Mouse (Mus musculus): ENCODE measurements around the gene Vmn1r107. TPM values are rescaled to one million over a fixed set of nuclear protein-coding genes. Genes with fewer than 3 reads are reported as not detected.
"Not testable (repeated sequence)": the region's sequence is repeated elsewhere in the genome, so short reads cannot be mapped to it uniquely, and the experiment has no call there.

The Vmn1r107 gene
- polyA plus RNA-seq (2014; fragmentation: Nextera tagmentation; extraction: Ambion mirVana): not detected in 2 replicates

DNA sequence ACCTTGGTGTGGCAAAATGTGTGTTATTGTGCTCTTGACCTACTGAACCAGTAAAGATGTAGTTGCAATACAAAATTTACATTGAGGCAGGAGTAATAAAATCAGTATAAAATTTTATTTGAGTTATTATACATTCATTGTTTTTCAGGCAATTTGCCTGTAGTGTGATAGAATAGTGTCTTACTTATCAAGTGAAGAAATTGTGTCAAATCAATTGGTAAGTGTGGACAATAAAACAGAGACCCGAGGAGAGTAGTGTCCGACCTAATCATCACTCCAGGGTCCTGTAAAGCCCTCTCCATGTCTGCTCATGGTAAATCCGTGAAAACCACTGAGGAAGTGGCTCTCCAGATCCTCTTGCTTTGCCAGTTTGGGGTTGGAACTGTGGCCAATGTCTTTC, at the start of gene Vmn1r107:
Vmn1r107 (plus strand) TSS at position 301 of the 400 bp plus-strand sequence.
- H3K27ac ChIP-seq (replicated peaks; ENCODE audit: low read depth, low read length): not testable (repeated sequence)

DNA sequence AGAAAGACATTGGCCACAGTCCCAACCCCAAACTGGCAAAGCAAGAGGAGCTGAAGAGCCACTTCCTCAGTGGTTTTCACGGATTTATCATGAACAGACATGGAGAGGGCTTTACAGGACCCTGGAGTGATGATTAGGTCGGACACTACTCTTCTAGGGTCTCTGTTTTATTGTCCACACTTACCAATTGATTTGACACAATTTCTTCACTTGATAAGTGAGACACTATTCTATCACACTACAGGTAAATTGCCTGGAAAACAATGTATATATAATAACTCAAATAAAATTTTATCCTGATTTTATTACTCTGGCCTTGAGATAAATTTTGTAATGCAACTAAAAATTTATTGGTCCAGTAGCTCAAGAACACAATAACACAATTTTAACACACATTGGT, 34.4 kb downstream of the Vmn1r107 start, which contains the start of gene Vmn1r111:
Vmn1r111 (minus strand) TSS at position 101 of the 400 bp plus-strand sequence.
- ATAC-seq (ENCODE audit: low read depth); H3K9ac ChIP-seq (ENCODE audit: low read depth, low read length); DNase-seq (ENCODE audit: low spot score); H3K9me3 ChIP-seq (ENCODE audit: control insufficient read depth, low read length); H3K4me2 ChIP-seq (ENCODE audit: low read depth, low read length); H3K27ac ChIP-seq (replicated peaks; ENCODE audit: low read depth, low read length); H3K27me3 ChIP-seq (replicated peaks; ENCODE audit: control insufficient read depth, insufficient read depth, low read length); H3K36me3 ChIP-seq (ENCODE audit: control insufficient read depth, insufficient read depth, low read length); H3K4me3 ChIP-seq (ENCODE audit: low read depth, low read length); H3K4me1 ChIP-seq (ENCODE audit: control insufficient read depth, insufficient read depth, low read length): not testable (repeated sequence)
- no CpG with 5 or more reads among the region's 2 CpGs for WGBS

More for the DNA sequence above, at the start of gene Vmn1r107:
- not testable (repeated sequence) for H3K4me1 ChIP-seq (ENCODE audit: control insufficient read depth, insufficient read depth, low read length); H3K9me3 ChIP-seq (ENCODE audit: control insufficient read depth, low read length); H3K4me3 ChIP-seq (ENCODE audit: low read depth, low read length); ATAC-seq (ENCODE audit: low read depth); H3K4me2 ChIP-seq (ENCODE audit: low read depth, low read length); H3K27me3 ChIP-seq (replicated peaks; ENCODE audit: control insufficient read depth, insufficient read depth, low read length); DNase-seq (ENCODE audit: low spot score); H3K36me3 ChIP-seq (ENCODE audit: control insufficient read depth, insufficient read depth, low read length); H3K9ac ChIP-seq (ENCODE audit: low read depth, low read length)
- whole genome bisulfite sequencing: no CpG with 5 or more reads among the region's 3 CpGs

Other genes with a start within 250 kb of the Vmn1r107 start
- not detected in 2 replicates for gene Vmn1r101, start 226.3 kb upstream of the Vmn1r107 start, polyA plus RNA-seq (2014; fragmentation: Nextera tagmentation; extraction: Ambion mirVana)
- gene Gm10670, start 194.0 kb upstream of the Vmn1r107 start, polyA plus RNA-seq (2014; fragmentation: Nextera tagmentation; extraction: Ambion mirVana): not detected in 2 replicates
- not detected in 2 replicates for gene Vmn1r103, start 158.4 kb upstream of the Vmn1r107 start, polyA plus RNA-seq (2014; fragmentation: Nextera tagmentation; extraction: Ambion mirVana)
- gene Vmn1r104, start 135.1 kb upstream of the Vmn1r107 start, polyA plus RNA-seq (2014; fragmentation: Nextera tagmentation; extraction: Ambion mirVana): not detected in 2 replicates
- gene Gm5726, start 123.2 kb upstream of the Vmn1r107 start, polyA plus RNA-seq (2014; fragmentation: Nextera tagmentation; extraction: Ambion mirVana): not detected in 2 replicates
- not detected in 2 replicates for gene Gm4141, start 92.7 kb upstream of the Vmn1r107 start, polyA plus RNA-seq (2014; fragmentation: Nextera tagmentation; extraction: Ambion mirVana)
- gene Gm4513, start 69.9 kb upstream of the Vmn1r107 start, polyA plus RNA-seq (2014; fragmentation: Nextera tagmentation; extraction: Ambion mirVana): not detected in 2 replicates
- not detected in 2 replicates for gene Vmn1r111, start 34.3 kb downstream of the Vmn1r107 start, polyA plus RNA-seq (2014; fragmentation: Nextera tagmentation; extraction: Ambion mirVana)
- not detected in 2 replicates for gene Gm10668, start 61.7 kb downstream of the Vmn1r107 start, polyA plus RNA-seq (2014; fragmentation: Nextera tagmentation; extraction: Ambion mirVana)
- gene Vmn1r112, start 102.3 kb downstream of the Vmn1r107 start, polyA plus RNA-seq (2014; fragmentation: Nextera tagmentation; extraction: Ambion mirVana): not detected in 2 replicates
- gene Vmn1r113, start 118.4 kb downstream of the Vmn1r107 start, polyA plus RNA-seq (2014; fragmentation: Nextera tagmentation; extraction: Ambion mirVana): not detected in 2 replicates
- gene Vmn1r114, start 143.3 kb downstream of the Vmn1r107 start, polyA plus RNA-seq (2014; fragmentation: Nextera tagmentation; extraction: Ambion mirVana): not detected in 2 replicates
- gene Vmn1r115, start 176.1 kb downstream of the Vmn1r107 start, polyA plus RNA-seq (2014; fragmentation: Nextera tagmentation; extraction: Ambion mirVana): not detected in 2 replicates
- gene Vmn1r116, start 203.3 kb downstream of the Vmn1r107 start, polyA plus RNA-seq (2014; fragmentation: Nextera tagmentation; extraction: Ambion mirVana): not detected in 2 replicates
- gene Vmn1r117, start 215.2 kb downstream of the Vmn1r107 start, polyA plus RNA-seq (2014; fragmentation: Nextera tagmentation; extraction: Ambion mirVana): not detected in 2 replicates
- not detected in 2 replicates for gene Vmn1r118, start 243.4 kb downstream of the Vmn1r107 start, polyA plus RNA-seq (2014; fragmentation: Nextera tagmentation; extraction: Ambion mirVana)